Mouse (Mus musculus) ES-E14 (cell line): ENCODE measurements around the gene Mrtfb.

Experiments
- MAFK ChIP-seq: IDR thresholded peaks from 2 replicates; pipeline ENCODE4 v1.6.1; 2014; ENCODE audit warnings: mild to moderate bottlenecking, low read depth, low read length, inconsistent platforms; ENCODE audit not compliant: insufficient read depth
- ZNF384 ChIP-seq: IDR thresholded peaks from 2 replicates; pipeline ENCODE4 v1.6.1; 2012; ENCODE audit warnings: low read depth, low read length, inconsistent platforms

DNA sequence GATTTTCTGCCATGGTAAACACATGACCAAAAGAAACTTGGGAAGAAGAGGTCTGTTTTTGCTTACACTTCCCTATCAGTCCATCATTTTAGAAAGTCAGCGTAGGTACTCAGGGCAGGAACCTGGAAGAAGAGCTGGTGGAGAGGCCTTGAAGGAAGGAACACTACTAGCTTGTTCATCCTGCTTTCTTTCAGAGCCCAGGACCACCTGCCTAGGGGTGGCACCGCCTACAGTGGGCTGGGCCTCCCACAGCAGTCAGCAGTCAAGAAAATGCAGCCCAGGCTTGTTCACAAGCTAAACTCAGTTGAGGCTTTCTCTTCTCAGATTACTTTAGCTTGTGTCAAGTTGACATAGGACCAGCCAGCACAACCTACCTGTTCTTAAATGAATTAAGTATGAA, 2.7 kb downstream of the Mrtfb start:
- TF ChIP-seq MAFK (no peak), ZNF384 (no peak)
